Mouse (Mus musculus) CH12.LX (cell line): ENCODE data around the gene Dpp6.

Experiments
- BHLHE40 ChIP-seq: IDR thresholded peaks from 2 replicates; pipeline ENCODE4 v1.6.1; 2011; ENCODE audit warnings: mild to moderate bottlenecking, low read depth, low read length, improper control_type of control experiment
- CHD1 ChIP-seq: IDR thresholded peaks from 2 replicates; pipeline ENCODE4 v1.6.1; 2012; ENCODE audit warnings: low read depth, low read length, improper control_type of control experiment, inconsistent platforms
- CTCF ChIP-seq, 2 experiments: IDR thresholded peaks in 1 of 2; conservative IDR thresholded peaks in 1 of 2; 2 replicates each; pipeline ENCODE4 v1.5.1; 2011 to 2012; ENCODE audit warnings: low read depth in 2 of 2, low read length in 2 of 2, improper control_type of control experiment in 1 of 2, inconsistent platforms in 1 of 2, mild to moderate bottlenecking in 1 of 2, moderate library complexity in 1 of 2
- EP300 ChIP-seq: IDR thresholded peaks from 2 replicates; pipeline ENCODE4 v1.6.1; 2011; ENCODE audit warnings: low read length, improper control_type of control experiment
- JUN ChIP-seq: IDR thresholded peaks from 2 replicates; pipeline ENCODE4 v1.6.1; 2011; ENCODE audit warnings: low read depth, mild to moderate bottlenecking, low read length, improper control_type of control experiment, moderate library complexity; ENCODE audit not compliant: insufficient read depth
- MAX ChIP-seq: IDR thresholded peaks from 2 replicates; pipeline ENCODE4 v1.6.1; 2011; ENCODE audit warnings: low read length, improper control_type of control experiment
- MYC ChIP-seq: IDR thresholded peaks from 2 replicates; pipeline ENCODE4 v1.6.1; 2011; ENCODE audit warnings: low read depth, mild to moderate bottlenecking, improper control_type of control experiment, low read length
- POLR2A ChIP-seq: IDR thresholded peaks from 2 replicates; pipeline ENCODE4 v1.6.1; 2011; ENCODE audit warnings: low read depth, mild to moderate bottlenecking, improper control_type of control experiment, low read length
- POLR2AphosphoS2 ChIP-seq: IDR thresholded peaks from 2 replicates; pipeline ENCODE4 v1.6.1; 2011; ENCODE audit warnings: low read depth, low read length, improper control_type of control experiment
- SMC3 ChIP-seq: IDR thresholded peaks from 2 replicates; pipeline ENCODE4 v1.6.1; 2011; ENCODE audit warnings: low read depth, low read length, improper control_type of control experiment
- TBP ChIP-seq: conservative IDR thresholded peaks from 2 replicates; pipeline ENCODE4 v1.6.1; 2011; ENCODE audit warnings: low read depth, low read length, improper control_type of control experiment
- TCF12 ChIP-seq: IDR thresholded peaks from 2 replicates; pipeline ENCODE4 v1.6.1; 2014; ENCODE audit warnings: low read depth, mild to moderate bottlenecking, inconsistent platforms, low read length, improper control_type of control experiment
- USF2 ChIP-seq: conservative IDR thresholded peaks from 2 replicates; pipeline ENCODE4 v1.6.1; 2011; ENCODE audit warnings: low read depth, low read length, improper control_type of control experiment

GRCm38 (mm10) chr5:27708209-27708608 lies 891.2 kb downstream of the Dpp6 start:
- no peak for TF ChIP-seq CTCF (conservative IDR thresholded peaks at IDR 0.05 in 1 of 2, IDR thresholded peaks at IDR 0.05 in 1 of 2; ENCODE audit: low read depth in 2 of 2, low read length in 2 of 2)
- TF ChIP-seq MAX, result no peak
- TF ChIP-seq JUN, result no peak
- no peak for TF ChIP-seq EP300
- no peak for TF ChIP-seq POLR2AphosphoS2
- no peak for TF ChIP-seq CHD1
- TF ChIP-seq TBP, result no peak
- TF ChIP-seq POLR2A, result no peak
- no peak for TF ChIP-seq TCF12
- no peak for TF ChIP-seq MYC
- TF ChIP-seq SMC3, result no peak
- TF ChIP-seq BHLHE40, result no peak
- TF ChIP-seq USF2, result no peak
